Mouse (Mus musculus) layer of hippocampus, adult 2 months (tissue): Measurements from ENCODE around the gene Rsl1. TPM values are rescaled to one million over a fixed set of nuclear protein-coding genes. Genes with fewer than 3 reads are reported as not detected.
"Not testable (repeated sequence)": the region's sequence is repeated elsewhere in the genome, so short reads cannot be mapped to it uniquely, and the experiment has no call there.

ENCODE experiments used
- DNase-seq, 2 experiments: peaks; one replicate each; pipeline ENCODE4 v3.0.0; 2022; ENCODE audit warnings: low spot score in 2 of 2
- H3K27ac ChIP-seq: fragments of 200-600 bp; 2 replicates; pipeline ENCODE4 v1.8.1; 2022
- H3K4me3 ChIP-seq: fragments of 200-600 bp; 2 replicates; pipeline ENCODE4 v1.8.1; 2022; ENCODE audit warnings: mild to moderate bottlenecking
- CTCF ChIP-seq: fragments of 200-600 bp; conservative IDR thresholded peaks from 2 replicates; pipeline ENCODE4 v1.8.1; 2022; ENCODE audit warnings: antibody characterized with exemption, mild to moderate bottlenecking, moderate library complexity
- long read RNA-seq, 2 experiments: library from polyadenylated mRNA; stranded (forward); transcript quantifications; one replicate each; pipeline ENCODE4 v2.0.0; 2021; ENCODE audit warnings: borderline mapping rate in 2 of 2
- total RNA-seq, 2 experiments: library from RNA; stranded (reverse); gene quantifications; 2 replicates each; pipeline ENCODE4 v1.2.3; 2021

The Rsl1 gene
- 1 to 10 TPM; 4.1 to 6.7 TPM for total RNA-seq
- long read RNA-seq, experiment 1, partial matches to known transcripts, result 0 of 1 reads
- long read RNA-seq, experiment 1, other reads (novel, unspliced or antisense), result 1 of 1 reads
- long read RNA-seq, experiment 2, partial matches to known transcripts, result 0 of 2 reads
- long read RNA-seq, experiment 2, other reads (novel, unspliced or antisense), result 2 of 2 reads

DNA sequence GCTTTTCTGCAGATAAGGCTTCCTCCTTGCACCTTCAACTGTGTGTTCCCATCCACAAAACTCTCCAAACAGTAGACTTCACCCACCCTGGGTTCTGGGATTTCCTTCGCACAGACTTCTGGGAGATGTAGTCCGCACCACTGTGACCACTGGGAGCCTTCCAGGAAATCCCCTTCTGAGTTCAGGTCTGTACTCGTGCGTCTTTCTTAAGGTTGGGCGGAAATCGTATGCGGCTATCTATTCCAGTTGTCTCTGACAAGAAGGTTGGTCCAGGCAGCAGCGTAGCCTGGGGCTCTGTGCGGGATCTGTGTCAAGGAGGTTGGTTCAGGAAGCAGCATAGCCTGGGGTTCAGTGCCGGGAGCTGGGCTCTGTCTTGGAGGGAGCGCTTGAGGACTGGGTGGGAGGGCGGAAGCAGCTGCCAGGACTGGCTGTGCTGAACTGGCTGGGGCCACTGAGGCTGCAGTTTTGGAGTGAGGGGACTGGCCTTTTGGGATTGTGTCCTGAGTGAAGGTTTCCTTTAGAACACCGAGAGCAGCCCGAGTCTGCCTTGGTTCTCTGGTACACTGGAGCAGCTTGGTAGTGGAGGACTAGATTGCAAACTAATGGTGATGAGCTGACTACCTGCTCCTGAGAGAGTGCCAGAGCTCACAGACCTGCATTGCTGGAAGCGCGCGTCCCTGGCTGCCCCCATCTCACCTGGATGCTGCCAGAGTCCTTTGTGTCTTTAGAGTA lies at the start of gene Rsl1:
Rsl1 (plus strand) TSS at position 192 of the 732 bp plus-strand sequence.
- DNase-seq, result peak; percentile 59 to 69
- Histone ChIP-seq H3K4me3 (peak within 1 kb of the TSS; percentile 62), H3K27ac (peak within 1 kb of the TSS; percentile 83)

DNA sequence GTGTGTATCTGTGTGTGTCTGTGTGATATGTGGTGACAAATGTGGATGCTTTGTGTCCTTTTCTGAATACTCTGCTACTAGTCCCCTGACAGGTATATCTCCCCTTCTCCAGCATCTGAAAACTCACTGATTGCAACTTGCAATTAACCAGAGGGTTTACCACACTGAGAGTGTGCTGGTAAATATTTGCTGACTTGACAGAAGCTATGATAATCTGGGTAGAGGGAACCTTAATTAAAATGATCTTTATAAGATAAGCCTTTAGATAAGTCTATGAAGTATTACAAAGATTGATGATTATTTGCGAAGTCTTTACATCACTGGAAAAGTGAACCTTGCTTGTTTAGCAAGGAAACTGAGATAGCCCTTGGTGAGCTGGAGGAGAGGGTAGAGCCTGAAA lies 48.5 kb upstream of the Rsl1 start:
- no peak for DNase-seq
- Histone ChIP-seq H3K27ac (no peak overlapping the region), H3K4me3 (no peak overlapping the region)
- TF ChIP-seq CTCF, result no peak

DNA sequence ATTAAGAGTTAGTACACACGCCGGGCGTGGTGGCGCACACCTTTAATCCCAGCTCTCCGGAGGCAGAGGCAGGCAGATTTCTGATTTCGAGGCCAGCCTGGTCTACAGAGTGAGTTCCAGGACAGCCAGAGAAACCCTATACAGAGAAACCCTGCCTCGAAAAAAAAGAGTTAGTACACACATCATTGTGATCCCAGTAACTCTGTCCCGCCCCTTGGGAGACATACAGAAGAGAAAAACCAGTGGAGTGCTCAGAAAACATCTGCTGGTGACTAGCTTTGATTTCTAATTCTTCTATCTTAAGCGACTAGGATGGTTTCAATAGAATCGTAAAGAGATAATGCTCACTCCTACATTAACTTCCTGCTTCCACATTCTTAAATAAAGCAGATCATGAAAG lies 45.5 kb upstream of the Rsl1 start:
- not testable (repeated sequence) for DNase-seq
- Histone ChIP-seq H3K4me3 (peak overlapping the region; percentile 89), H3K27ac (peak overlapping the region; percentile 86)

DNA sequence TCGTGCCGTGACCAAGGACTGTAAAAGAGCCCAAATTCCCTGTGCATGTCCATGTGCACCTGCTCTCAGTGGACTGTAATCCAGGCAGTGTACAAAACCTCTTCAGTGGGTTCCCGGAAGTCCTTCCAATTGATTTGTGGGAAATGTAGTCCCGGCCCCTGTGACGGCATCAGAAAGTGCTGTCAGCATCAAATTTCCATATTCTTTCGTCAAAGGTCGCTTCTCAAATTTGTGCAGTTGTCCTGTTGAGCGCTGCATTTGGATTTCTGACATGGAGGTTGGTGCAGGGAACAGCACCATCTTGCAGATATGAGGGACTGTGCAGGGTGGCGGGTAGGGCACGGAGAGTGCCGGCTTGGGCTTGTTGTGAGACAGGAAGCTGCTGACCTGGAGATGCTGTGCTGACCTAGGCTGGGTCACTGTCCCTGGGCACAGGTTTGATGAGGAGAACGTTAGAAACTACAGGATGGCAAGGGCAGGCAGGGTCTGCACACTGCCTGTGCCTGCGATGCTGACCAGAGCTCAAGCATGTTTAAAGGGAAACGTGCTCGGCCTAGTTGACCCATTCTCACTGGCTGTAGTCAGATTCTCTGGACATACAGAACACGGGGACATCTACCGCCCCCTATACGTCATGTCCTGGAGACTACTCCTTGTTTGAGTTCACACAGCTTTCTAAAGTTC lies 44.8 kb upstream of the Rsl1 start:
- Histone ChIP-seq H3K27ac (peak overlapping the region; percentile 86), H3K4me3 (peak overlapping the region; percentile 89)
- TF ChIP-seq CTCF, result peak; percentile 53
- DNase-seq, result peak; percentile 90 to 91

DNA sequence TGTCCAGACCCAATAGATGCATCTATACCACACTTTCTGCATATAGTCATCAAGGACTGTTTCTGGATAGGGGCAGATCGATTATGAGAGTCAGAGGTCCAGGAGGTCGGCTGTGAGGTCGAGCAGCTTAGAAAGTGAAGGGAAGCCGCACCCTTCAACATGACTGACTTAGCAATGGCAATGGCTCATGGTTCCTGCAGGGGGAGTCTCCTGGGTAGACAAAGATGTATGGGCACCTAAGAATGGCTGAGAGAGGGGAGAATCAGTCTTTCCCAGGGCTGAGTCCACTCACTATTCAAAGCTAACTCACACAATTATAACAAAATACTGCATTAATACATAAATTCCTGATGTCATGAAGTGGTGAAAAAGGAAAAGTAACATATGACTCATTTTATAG lies 6.9 kb upstream of the Rsl1 start:
- H3K4me3 ChIP-seq, DNase-seq, H3K27ac ChIP-seq: not testable (repeated sequence)

DNA sequence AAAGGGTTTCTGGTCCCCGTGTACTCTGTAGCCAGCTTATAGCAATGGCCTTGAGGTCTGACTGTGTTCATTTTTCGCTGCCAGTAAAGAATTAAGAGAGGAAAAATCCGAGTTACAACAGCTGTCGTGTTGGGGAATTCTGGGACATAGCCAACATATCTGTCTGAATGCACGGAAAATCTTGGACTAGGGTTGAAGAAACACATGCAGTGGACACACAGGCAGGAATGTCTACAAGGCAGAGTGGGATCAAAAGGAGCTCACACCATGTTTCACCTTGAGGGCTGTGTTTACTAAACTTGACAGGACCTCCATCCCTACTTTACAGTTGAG lies 707 bp downstream of the Rsl1 start:
- no peak for TF ChIP-seq CTCF
- H3K27ac ChIP-seq, result no peak overlapping the region
- no peak for DNase-seq
- H3K4me3 ChIP-seq, result peak overlapping the region; percentile 62

DNA sequence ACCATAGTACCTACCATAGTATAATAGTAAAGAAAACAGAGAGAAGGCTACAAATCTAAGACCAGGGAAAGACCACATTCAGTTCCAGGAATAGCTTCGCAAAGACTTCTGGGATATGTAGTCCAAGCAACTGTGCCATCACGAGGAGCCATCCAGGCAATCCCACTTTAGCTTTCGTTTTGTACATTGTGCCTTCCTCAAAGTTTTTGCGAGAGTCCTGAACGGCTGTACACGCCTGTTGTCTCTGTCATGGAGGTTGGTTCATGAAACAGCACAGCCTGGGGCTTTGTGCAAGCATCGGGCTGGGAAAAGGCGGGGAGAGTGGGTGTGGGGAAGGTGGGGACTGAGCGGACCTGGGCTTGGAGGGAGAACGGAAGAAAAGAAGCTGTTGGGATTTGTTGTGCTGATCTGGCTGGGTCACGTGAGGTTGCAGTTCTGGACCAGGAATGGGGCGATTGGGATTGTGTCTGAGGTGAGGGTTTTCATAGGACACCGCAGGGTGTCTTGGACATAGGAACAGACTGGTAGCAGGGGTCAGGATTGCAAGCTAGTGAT lies 21.4 kb downstream of the Rsl1 start, which contains the start of gene Zfp455:
Zfp455 (plus strand) TSS at position 167 of the 555 bp plus-strand sequence.
- TF ChIP-seq CTCF, result no peak
- peak within 1 kb of the TSS; percentile 84 for H3K27ac ChIP-seq
- DNase-seq, result peak; percentile 52 to 66
- H3K4me3 ChIP-seq, result peak within 1 kb of the TSS; percentile 87

DNA sequence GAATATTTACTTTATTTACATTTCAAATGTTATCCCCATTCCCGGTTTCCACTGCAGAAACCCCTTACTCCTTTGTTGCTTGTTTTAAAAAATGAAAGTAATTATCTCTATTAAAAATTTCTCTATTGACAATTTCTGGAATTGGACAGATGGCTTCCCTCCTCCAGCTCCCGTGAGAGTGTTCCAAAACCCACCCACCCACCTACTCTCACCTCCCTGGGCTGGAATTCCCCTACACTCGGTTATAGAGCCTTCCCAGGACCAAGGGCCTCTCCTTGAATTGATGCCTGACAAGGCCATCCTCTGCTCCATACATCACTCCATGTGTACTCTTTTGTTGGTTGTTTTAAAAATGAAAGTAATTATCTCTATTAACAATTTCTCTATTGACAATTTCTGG lies 28.7 kb downstream of the Rsl1 start:
- Histone ChIP-seq H3K27ac (no peak overlapping the region), H3K4me3 (no peak overlapping the region)
- DNase-seq, result peak; percentile 26 to 51
- no peak for TF ChIP-seq CTCF

DNA sequence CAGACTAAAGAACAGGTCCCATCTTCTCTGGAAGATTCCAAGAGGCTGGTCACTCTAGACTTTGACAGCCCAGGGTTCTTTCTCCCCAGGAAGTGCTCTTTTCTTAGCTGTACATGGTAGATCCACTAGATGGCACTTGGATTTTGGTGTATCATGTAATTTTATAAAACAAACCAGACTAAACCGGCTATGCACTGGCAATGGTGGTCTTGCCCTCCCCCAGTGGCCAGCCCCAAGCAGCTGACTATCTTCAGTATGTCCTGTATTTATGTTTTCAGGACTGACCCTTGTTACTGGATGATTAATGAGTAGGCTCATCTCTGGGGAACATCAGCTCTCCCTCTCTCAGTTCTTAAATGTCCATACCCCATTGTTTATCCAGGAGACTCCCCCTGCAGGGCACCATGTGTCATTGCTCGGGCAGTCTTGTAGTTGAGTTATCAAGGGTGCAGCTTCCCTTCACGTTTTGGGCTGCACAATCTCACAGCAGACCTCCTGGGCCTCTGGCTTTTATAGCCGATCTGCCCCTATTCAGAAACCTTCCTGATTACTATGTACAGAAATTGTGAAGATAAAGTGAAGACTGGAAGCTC lies 41.1 kb downstream of the Rsl1 start:
- H3K27ac ChIP-seq, result no peak overlapping the region
- no peak overlapping the region for H3K4me3 ChIP-seq
- no peak for DNase-seq
- peak; percentile 58 for TF ChIP-seq CTCF

Other genes starting within 250 kb of the Rsl1 start
- 1 to 10 TPM; 4.6 to 5.6 TPM for gene Zfp712, start 112.0 kb upstream of the Rsl1 start, total RNA-seq
- 1 to 10 TPM; 2.5 to 3.5 TPM for gene Zfp708, start 75.2 kb upstream of the Rsl1 start, total RNA-seq
- gene Gm28557, start 64.6 kb upstream of the Rsl1 start, total RNA-seq, result 1 to 10 TPM; 3.0 to 4.3 TPM
- under 1 TPM; 0.39 to 0.44 TPM for gene Rslcan18, start 56.9 kb upstream of the Rsl1 start, total RNA-seq
- 10 to 100 TPM in 1 of 2 experiments, 1 to 10 TPM in 1; 8.9 to 10.6 TPM for gene Zfp759, start 51.5 kb upstream of the Rsl1 start, total RNA-seq
- gene Zfp455, start 21.3 kb downstream of the Rsl1 start, total RNA-seq, result 1 to 10 TPM; 2.0 to 3.0 TPM
- gene Zfp458, start 105.3 kb downstream of the Rsl1 start, total RNA-seq, result 10 to 100 TPM; 19.9 to 22.2 TPM
- gene Zfp457, start 133.3 kb downstream of the Rsl1 start, total RNA-seq, result 1 to 10 TPM; 4.0 to 6.5 TPM
- 1 to 10 TPM; 3.2 to 4.9 TPM for gene Zfp595, start 159.4 kb downstream of the Rsl1 start, total RNA-seq
- under 1 TPM; 0.81 to 0.82 TPM for gene Gm28044, start 187.4 kb downstream of the Rsl1 start, total RNA-seq
- 1 to 10 TPM; 1.0 to 1.2 TPM for gene Zfp953, start 187.4 kb downstream of the Rsl1 start, total RNA-seq
- gene Gm28041, start 202.6 kb downstream of the Rsl1 start, total RNA-seq, result under 1 TPM in 1 of 2 experiments, not detected in 1; 0.72 TPM
- under 1 TPM; 0.52 to 0.59 TPM for gene Zfp456, start 202.6 kb downstream of the Rsl1 start, total RNA-seq
- 1 to 10 TPM; 3.5 to 4.0 TPM for gene Zfp429, start 226.6 kb downstream of the Rsl1 start, total RNA-seq
- gene Zfp459, start 248.2 kb downstream of the Rsl1 start, total RNA-seq, result 1 to 10 TPM; 1.8 to 2.8 TPM